Comparison of ENCODE assay signal across 26 mouse cellular contexts in genomic region chr7:113872846-113873245, GRCm38 (mm10).
DNase-seq lines count a peak whose midpoint lies in the region; ATAC-seq lines count a peak whose summit lies in the region.
"Had no signal": no experiment of that assay in that cellular context is flagged by ENCODE, and none has a peak within 500 bp of the region (broad histone marks: within the 10 kb centered on the region; RNA-seq: fewer than 3 reads in every experiment).

No protein-coding gene starts in this region.

- no peaks in the 10 kb centered on the region for H3K4me1 ChIP-seq in heart, embryonic 10.5 days
- H3K4me1 ChIP-seq in heart, embryonic 11.5 days (ENCODE audit: control insufficient read depth, insufficient read depth, low read length) = no peaks in the 10 kb centered on the region
- H3K4me1 ChIP-seq in forebrain, embryonic 13.5 days = no peaks in the 10 kb centered on the region
- H3K4me1 ChIP-seq: embryonic facial prominence, embryonic 12.5 days; embryonic facial prominence, embryonic 15.5 days; forebrain, embryonic 12.5 days had no signal

- 0 out of 2 replicates have a peak, but pooled peaks cover 6% of the 10 kb centered on the region for H3K36me3 ChIP-seq in heart, embryonic 10.5 days
- H3K36me3 ChIP-seq in heart, embryonic 11.5 days (ENCODE audit: control insufficient read depth, insufficient read depth, low read length) = no peaks in the 10 kb centered on the region
- H3K36me3 ChIP-seq in forebrain, embryonic 13.5 days (ENCODE audit: poor library complexity, severe bottlenecking) = no peaks in the 10 kb centered on the region
- H3K36me3 ChIP-seq: embryonic facial prominence, embryonic 12.5 days; embryonic facial prominence, embryonic 15.5 days; forebrain, embryonic 12.5 days; heart, embryonic 15.5 days had no signal

- H3K9me3 ChIP-seq in heart, embryonic 10.5 days = no peaks in the 10 kb centered on the region
- no peaks in the 10 kb centered on the region for H3K9me3 ChIP-seq in heart, embryonic 11.5 days (replicated peaks; ENCODE audit: control insufficient read depth, low read length)
- H3K9me3 ChIP-seq in forebrain, embryonic 13.5 days (replicated peaks) = no peaks in the 10 kb centered on the region
- H3K9me3 ChIP-seq: embryonic facial prominence, embryonic 12.5 days; embryonic facial prominence, embryonic 15.5 days; forebrain, embryonic 12.5 days; heart, embryonic 15.5 days had no signal

- ATAC-seq in heart, embryonic 11.5 days (replicated peaks; ENCODE audit: insufficient number of reproducible peaks, low FRiP score, low TSS enrichment) = no peak
- ATAC-seq in forebrain, embryonic 13.5 days = no peak
- ATAC-seq: activated CD4-positive, CD25-positive, alpha-beta regulatory T cell, adult 4 months; forebrain, embryonic 16.5 days; hindbrain, postnatal 0 days; inflammation-experienced regulatory T-cells, adult 6 months; intestine, embryonic 16.5 days had no signal

- no peak overlapping the region for H3K4me3 ChIP-seq in heart, embryonic 10.5 days
- H3K4me3 ChIP-seq in heart, embryonic 11.5 days (ENCODE audit: low read depth, low read length) = no peak overlapping the region
- no peak overlapping the region for H3K4me3 ChIP-seq in forebrain, embryonic 13.5 days
- H3K4me3 ChIP-seq: embryonic facial prominence, embryonic 12.5 days; embryonic facial prominence, embryonic 15.5 days; forebrain, embryonic 12.5 days; gastrocnemius, adult 2 months; heart, adult 2 months; heart, embryonic 15.5 days had no signal

- H3K4me2 ChIP-seq in heart, embryonic 11.5 days = no peak overlapping the region
- no peak overlapping the region for H3K4me2 ChIP-seq in forebrain, embryonic 13.5 days
- H3K4me2 ChIP-seq: embryonic facial prominence, embryonic 12.5 days; embryonic facial prominence, embryonic 15.5 days; forebrain, embryonic 12.5 days; heart, embryonic 15.5 days; hindbrain, embryonic 14.5 days had no signal

- no peaks in the 10 kb centered on the region for H3K27me3 ChIP-seq in heart, embryonic 10.5 days (ENCODE audit: insufficient read depth, poor library complexity, severe bottlenecking)
- H3K27me3 ChIP-seq in heart, embryonic 11.5 days (ENCODE audit: control insufficient read depth, insufficient read depth, low read length) = no peaks in the 10 kb centered on the region
- H3K27me3 ChIP-seq in forebrain, embryonic 13.5 days = peaks cover 2% of the 10 kb centered on the region; the same call in 1 of the 2 replicates
- H3K27me3 ChIP-seq: embryonic facial prominence, embryonic 12.5 days; embryonic facial prominence, embryonic 15.5 days; forebrain, embryonic 12.5 days; heart, embryonic 15.5 days had no signal

- 78% methylated on average over 1 of the region's 1 CpGs for WGBS in heart, embryonic 10.5 days
- WGBS in heart, embryonic 11.5 days (ENCODE audit: insufficient replicate concordance) = 75% methylated on average over 1 of the region's 1 CpGs
- WGBS in forebrain, embryonic 13.5 days = 88% methylated on average over 1 of the region's 1 CpGs

- DNase-seq in adrenal gland, postnatal 10 days = peak; percentile 26
- no peak for DNase-seq in adrenal gland, adult 18-20 months (ENCODE audit: low spot score in 2 of 2)
- DNase-seq in heart, adult 11 months = peak; percentile 93
- DNase-seq in heart, embryonic 10.5 days (ENCODE audit: low spot score) = no peak
- DNase-seq in heart, adult 9 months (ENCODE audit: low spot score in 2 of 2) = peak; percentile 47 to 53
- peak; percentile 26 to 28 for DNase-seq in heart, postnatal 36 days
- DNase-seq: adrenal gland, postnatal 14 days; cerebellum, adult 11 months; cerebellum, adult 2 months; cerebellum, adult 9-11 months; cerebellum, postnatal 25 days; gastrocnemius, adult 2 months; kidney, adult 18-20 months had no signal

- no peak overlapping the region for H3K9ac ChIP-seq in heart, embryonic 11.5 days (ENCODE audit: low read depth, low read length)
- H3K9ac ChIP-seq in forebrain, embryonic 13.5 days = no peak overlapping the region
- H3K9ac ChIP-seq: embryonic facial prominence, embryonic 12.5 days; embryonic facial prominence, embryonic 15.5 days; forebrain, embryonic 12.5 days; heart, embryonic 15.5 days; hindbrain, embryonic 14.5 days had no signal

- no peak overlapping the region for H3K27ac ChIP-seq in heart, embryonic 10.5 days
- H3K27ac ChIP-seq in heart, embryonic 11.5 days (ENCODE audit: low read depth, low read length) = no peak overlapping the region
- H3K27ac ChIP-seq in forebrain, embryonic 13.5 days = no peak overlapping the region
- H3K27ac ChIP-seq: embryonic facial prominence, embryonic 12.5 days; embryonic facial prominence, embryonic 15.5 days; forebrain, embryonic 12.5 days; gastrocnemius, adult 2 months; heart, adult 2 months; heart, embryonic 15.5 days; hindbrain, embryonic 14.5 days; hindbrain, postnatal 0 days had no signal

- intact Hi-C loops in heart, postnatal 36 days (cut with DNase I) = no loop called here

Comparison
In these comparisons a context has a peak if more than half of its experiments do, and no peak if none do; other contexts are left out.
1. DNase-seq: peak in adrenal gland, postnatal 10 days (single experiment), heart, adult 11 months (single experiment), heart, adult 9 months (2 of 2) and heart, postnatal 36 days (2 of 2); none in adrenal gland, adult 18-20 months (0 of 2) and heart, embryonic 10.5 days (single experiment).